Mouse (Mus musculus): ENCODE measurements around the gene Dnah9. TPM values are rescaled to one million over a fixed set of nuclear protein-coding genes. Genes with fewer than 3 reads are reported as not detected.

The Dnah9 gene
- total and polyA plus RNA-seq, 2 experiments = under 0.01 TPM; not detected in 1

DNA sequence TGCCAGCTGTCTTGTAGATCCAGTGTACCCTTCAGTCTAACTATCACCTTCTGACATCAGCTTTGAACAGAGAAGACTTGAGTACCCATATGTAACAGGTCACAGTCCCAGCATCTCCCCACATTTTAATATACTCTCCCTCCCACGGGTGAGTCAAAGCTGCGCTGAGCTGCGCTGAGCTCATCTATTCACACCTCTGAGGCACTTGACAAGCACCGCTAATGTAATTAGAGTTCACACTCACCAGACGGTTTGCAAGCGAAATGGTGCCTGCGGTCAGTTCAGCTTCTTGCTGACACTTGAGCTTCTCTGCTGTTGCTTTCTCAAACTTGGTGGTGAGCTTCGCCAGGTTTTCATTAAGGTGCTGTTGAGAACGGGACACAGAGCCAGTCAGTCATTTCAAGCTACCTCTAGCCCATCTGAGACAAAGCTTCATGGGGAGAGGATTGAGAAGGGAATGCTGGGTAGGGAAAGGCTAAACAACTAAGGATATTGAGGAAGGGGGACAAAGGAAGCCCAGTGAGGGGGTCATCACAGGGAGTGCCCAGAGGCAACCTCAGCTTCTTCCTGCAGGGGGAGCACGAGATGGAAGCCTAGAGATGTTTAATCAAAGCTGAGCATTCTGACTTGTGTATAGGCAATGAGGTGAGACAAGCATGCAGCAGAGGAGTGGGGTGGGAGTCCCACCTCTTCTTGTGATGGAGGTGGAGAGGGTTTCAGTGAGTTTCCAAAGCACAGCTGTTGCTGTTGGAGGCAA is 249.7 kb downstream of the Dnah9 start:
- Histone ChIP-seq H3K27me3 (ENCODE audit: control insufficient read depth, insufficient read depth, low read length) (no peaks in the 10 kb centered on the region), H3K36me3 (ENCODE audit: control insufficient read depth, insufficient read depth, low read length) (no peaks in the 10 kb centered on the region), H3K27ac (replicated peaks; ENCODE audit: insufficient read depth, low read depth, low read length) (no peak overlapping the region), H3K79me2 (ENCODE audit: control insufficient read depth, insufficient read depth, low read length) (no peaks in the 10 kb centered on the region), H3K4me3 (ENCODE audit: insufficient read depth, low read depth, low read length) (no peak overlapping the region), H3K9ac (ENCODE audit: low read depth, low read length) (no peak overlapping the region), H3K4me1 (ENCODE audit: control insufficient read depth, insufficient read depth, low read length) (no peaks in the 10 kb centered on the region)
- TF ChIP-seq POLR2A (IDR thresholded peaks at IDR 0.05; ENCODE audit: extremely low read depth, insufficient read depth, low read length) = no peak
- TF ChIP-seq CTCF (IDR thresholded peaks at IDR 0.05; ENCODE audit: low read depth, low read length) = no peak
- 57% methylated on average over 10 of the region's 10 CpGs for WGBS
- DNase-seq (ENCODE audit: extremely low read depth, low read depth, low spot score) = no peak

DNA sequence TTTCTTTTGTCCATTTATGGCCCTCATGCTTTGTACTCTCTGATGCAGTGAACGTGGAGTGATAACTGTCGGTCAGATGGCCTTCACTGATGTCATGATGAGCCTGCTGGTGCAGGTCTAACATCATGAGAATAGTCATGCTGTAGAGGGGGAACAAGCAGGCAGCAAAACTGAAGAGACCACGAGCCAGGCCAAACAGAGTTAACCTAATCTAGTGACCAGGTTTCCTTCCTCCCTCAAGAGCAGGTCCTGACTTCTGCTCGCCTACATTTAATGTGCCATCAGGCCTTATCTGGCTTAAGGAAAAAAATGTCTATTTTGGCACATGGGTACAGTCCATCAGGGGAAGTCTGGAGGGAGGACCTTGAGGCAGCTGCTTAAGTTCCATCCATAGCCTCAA is 259.2 kb downstream of the Dnah9 start:
- H3K4me1 ChIP-seq (ENCODE audit: control insufficient read depth, insufficient read depth, low read length) = no peaks in the 10 kb centered on the region
- H3K4me3 ChIP-seq (ENCODE audit: insufficient read depth, low read depth, low read length) = no peak overlapping the region
- no peaks in the 10 kb centered on the region for H3K36me3 ChIP-seq (ENCODE audit: control insufficient read depth, insufficient read depth, low read length)
- DNase-seq (ENCODE audit: extremely low read depth, low read depth, low spot score) = no peak
- H3K27ac ChIP-seq (replicated peaks; ENCODE audit: insufficient read depth, low read depth, low read length) = no peak overlapping the region
- no peak overlapping the region for H3K9ac ChIP-seq (ENCODE audit: low read depth, low read length)
- H3K27me3 ChIP-seq (ENCODE audit: control insufficient read depth, insufficient read depth, low read length) = no peaks in the 10 kb centered on the region
- TF ChIP-seq CTCF (IDR thresholded peaks at IDR 0.05; ENCODE audit: low read depth, low read length) (no peak), POLR2A (IDR thresholded peaks at IDR 0.05; ENCODE audit: extremely low read depth, insufficient read depth, low read length) (no peak)
- WGBS = 64% methylated on average over 4 of the region's 4 CpGs
- no peaks in the 10 kb centered on the region for H3K79me2 ChIP-seq (ENCODE audit: control insufficient read depth, insufficient read depth, low read length)

GRCm38 (mm10) chr11:65905487-65905886 is 262.9 kb downstream of the Dnah9 start:
- Histone ChIP-seq H3K36me3 (ENCODE audit: control insufficient read depth, insufficient read depth, low read length) (no peaks in the 10 kb centered on the region), H3K27me3 (ENCODE audit: control insufficient read depth, insufficient read depth, low read length) (no peaks in the 10 kb centered on the region), H3K27ac (replicated peaks; ENCODE audit: insufficient read depth, low read depth, low read length) (no peak overlapping the region), H3K9ac (ENCODE audit: low read depth, low read length) (no peak overlapping the region), H3K79me2 (ENCODE audit: control insufficient read depth, insufficient read depth, low read length) (no peaks in the 10 kb centered on the region), H3K4me3 (ENCODE audit: insufficient read depth, low read depth, low read length) (no peak overlapping the region), H3K4me1 (ENCODE audit: control insufficient read depth, insufficient read depth, low read length) (no peaks in the 10 kb centered on the region)
- TF ChIP-seq POLR2A (IDR thresholded peaks at IDR 0.05; ENCODE audit: extremely low read depth, insufficient read depth, low read length) = no peak
- 62% methylated on average over 2 of the region's 2 CpGs for WGBS
- no peak for DNase-seq (ENCODE audit: extremely low read depth, low read depth, low spot score)

DNA sequence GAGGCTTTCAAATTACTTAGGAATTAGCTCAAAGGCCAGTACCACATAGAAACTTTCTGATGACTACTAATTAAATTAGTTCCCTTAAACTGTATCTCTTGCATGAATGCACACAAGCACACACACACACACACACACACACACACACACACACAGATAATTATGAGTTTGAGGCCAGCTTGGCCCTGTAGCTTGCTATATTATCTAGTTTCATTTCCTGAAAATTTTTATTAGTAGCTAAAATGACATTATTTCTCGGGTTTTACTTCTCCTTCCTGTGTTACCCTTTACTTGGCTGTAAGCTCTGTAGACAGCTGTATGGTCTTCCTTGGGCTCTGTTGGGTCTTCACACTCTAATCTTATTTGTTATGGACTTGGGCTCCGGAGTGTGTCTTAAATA is 264.4 kb downstream of the Dnah9 start:
- 67% methylated on average over 2 of the region's 2 CpGs for WGBS

GRCm38 (mm10) chr11:65881465-65881864 is 286.9 kb downstream of the Dnah9 start:
- no peaks in the 10 kb centered on the region for H3K27me3 ChIP-seq (ENCODE audit: control insufficient read depth, insufficient read depth, low read length)
- H3K4me1 ChIP-seq (ENCODE audit: control insufficient read depth, insufficient read depth, low read length) = no peaks in the 10 kb centered on the region
- 78% methylated on average over 2 of the region's 2 CpGs for WGBS
- no peaks in the 10 kb centered on the region for H3K79me2 ChIP-seq (ENCODE audit: control insufficient read depth, insufficient read depth, low read length)
- H3K36me3 ChIP-seq (ENCODE audit: control insufficient read depth, insufficient read depth, low read length) = no peaks in the 10 kb centered on the region
- no peak overlapping the region for H3K27ac ChIP-seq (replicated peaks; ENCODE audit: insufficient read depth, low read depth, low read length)
- DNase-seq (ENCODE audit: extremely low read depth, low read depth, low spot score) = no peak
- no peak overlapping the region for H3K4me3 ChIP-seq (ENCODE audit: insufficient read depth, low read depth, low read length)
- no peak for TF ChIP-seq CTCF (IDR thresholded peaks at IDR 0.05; ENCODE audit: low read depth, low read length)
- TF ChIP-seq POLR2A (IDR thresholded peaks at IDR 0.05; ENCODE audit: extremely low read depth, insufficient read depth, low read length) = no peak
- H3K9ac ChIP-seq (ENCODE audit: low read depth, low read length) = no peak overlapping the region

More for the DNA sequence above, 264.4 kb downstream of the Dnah9 start:
- no peak for TF ChIP-seq POLR2A (IDR thresholded peaks at IDR 0.05; ENCODE audit: extremely low read depth, insufficient read depth, low read length)
- no peak for TF ChIP-seq CTCF (IDR thresholded peaks at IDR 0.05; ENCODE audit: low read depth, low read length)
- Histone ChIP-seq H3K4me1 (ENCODE audit: control insufficient read depth, insufficient read depth, low read length) (no peaks in the 10 kb centered on the region), H3K9ac (ENCODE audit: low read depth, low read length) (no peak overlapping the region), H3K79me2 (ENCODE audit: control insufficient read depth, insufficient read depth, low read length) (no peaks in the 10 kb centered on the region), H3K27ac (replicated peaks; ENCODE audit: insufficient read depth, low read depth, low read length) (no peak overlapping the region), H3K4me3 (ENCODE audit: insufficient read depth, low read depth, low read length) (no peak overlapping the region), H3K36me3 (ENCODE audit: control insufficient read depth, insufficient read depth, low read length) (no peaks in the 10 kb centered on the region), H3K27me3 (ENCODE audit: control insufficient read depth, insufficient read depth, low read length) (no peaks in the 10 kb centered on the region)
- no peak for DNase-seq (ENCODE audit: extremely low read depth, low read depth, low spot score)

GRCm38 (mm10) chr11:65877146-65877775 is 291.1 kb downstream of the Dnah9 start:
- TF ChIP-seq CTCF (IDR thresholded peaks at IDR 0.05; ENCODE audit: low read depth, low read length) = no peak
- no peak for TF ChIP-seq POLR2A (IDR thresholded peaks at IDR 0.05; ENCODE audit: extremely low read depth, insufficient read depth, low read length)
- no peaks in the 10 kb centered on the region for H3K4me1 ChIP-seq (ENCODE audit: control insufficient read depth, insufficient read depth, low read length)
- 75% methylated on average over 1 of the region's 1 CpGs for WGBS
- DNase-seq (ENCODE audit: extremely low read depth, low read depth, low spot score) = no peak
- no peak overlapping the region for H3K27ac ChIP-seq (replicated peaks; ENCODE audit: insufficient read depth, low read depth, low read length)
- H3K4me3 ChIP-seq (ENCODE audit: insufficient read depth, low read depth, low read length) = no peak overlapping the region
- H3K27me3 ChIP-seq (ENCODE audit: control insufficient read depth, insufficient read depth, low read length) = no peaks in the 10 kb centered on the region
- no peaks in the 10 kb centered on the region for H3K36me3 ChIP-seq (ENCODE audit: control insufficient read depth, insufficient read depth, low read length)
- no peak overlapping the region for H3K9ac ChIP-seq (ENCODE audit: low read depth, low read length)
- H3K79me2 ChIP-seq (ENCODE audit: control insufficient read depth, insufficient read depth, low read length) = no peaks in the 10 kb centered on the region

Data from liver, adult 2 months (tissue).